Mouse (Mus musculus): ENCODE data around the gene Ethe1.
"Not testable (repeated sequence)": the region's sequence is repeated elsewhere in the genome, so short reads cannot be mapped to it uniquely, and the experiment has no call there.

Ethe1 gene

GRCm38 (mm10) chr7:24611709-24612108, 24.4 kb downstream of the Ethe1 start:
- no peak for DNase-seq (ENCODE audit: low read depth, low spot score)

DNA sequence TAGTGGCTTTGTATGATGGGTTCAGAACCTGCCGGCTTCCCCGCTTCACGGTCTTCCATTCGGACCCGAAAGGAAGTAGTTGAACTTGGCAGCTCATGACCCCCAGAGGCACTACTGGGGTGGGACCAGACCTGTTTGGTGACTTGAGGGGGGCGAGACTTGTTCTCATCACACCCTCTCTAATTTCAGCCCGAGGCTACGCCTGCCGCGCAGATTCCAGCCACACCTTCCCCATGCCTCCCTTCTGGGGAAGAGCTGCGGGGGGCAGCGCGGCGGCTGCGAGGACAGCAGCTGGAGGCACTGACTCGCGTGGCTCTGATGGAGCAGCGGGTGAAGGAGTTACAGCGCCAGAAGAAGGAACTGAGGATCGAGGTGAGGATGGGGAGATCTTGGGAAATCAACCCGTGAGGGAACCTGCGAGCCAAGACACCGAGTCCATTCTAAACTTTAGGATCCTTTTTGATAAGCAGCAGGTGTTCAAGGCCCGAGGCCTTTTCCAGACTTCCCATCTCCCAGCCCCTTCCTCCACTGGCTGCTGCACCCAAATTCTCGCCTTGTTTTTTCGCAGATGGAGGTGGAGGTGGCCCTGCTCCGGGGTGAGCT, 25.1 kb downstream of the Ethe1 start:
- DNase-seq (ENCODE audit: low read depth, low spot score), result no peak

DNA sequence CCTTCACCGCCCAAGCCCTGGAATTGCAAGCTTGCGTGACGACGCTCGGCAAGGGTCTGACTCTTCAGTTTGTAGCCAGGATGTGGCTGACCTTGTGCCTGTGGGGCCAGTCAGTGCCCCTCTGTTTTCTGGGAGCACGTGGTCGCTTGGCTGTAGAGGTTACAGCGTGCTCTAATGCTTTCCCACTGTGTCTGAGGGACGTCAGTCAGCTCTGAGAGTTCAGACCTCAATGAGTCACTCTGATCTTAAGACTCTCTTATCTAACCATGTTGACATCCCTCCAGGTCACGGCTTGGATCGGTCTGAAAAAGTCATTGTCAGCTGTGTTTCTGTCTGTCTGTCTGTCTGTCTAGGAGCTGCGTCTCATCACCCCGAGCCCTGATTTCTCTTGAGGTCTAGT, 27.5 kb downstream of the Ethe1 start:
- no peak for DNase-seq (ENCODE audit: low read depth, low spot score)

- DNase-seq (ENCODE audit: low read depth, low spot score), result no peak
These were observed 30.4 kb downstream of the Ethe1 start for GRCm38 (mm10) chr7:24617763-24618162.

GRCm38 (mm10) chr7:24618374-24618773, 31.0 kb downstream of the Ethe1 start:
- not testable (repeated sequence) for DNase-seq (ENCODE audit: low read depth, low spot score)

- no peak for DNase-seq (ENCODE audit: low read depth, low spot score)
These were observed 32.5 kb downstream of the Ethe1 start for GRCm38 (mm10) chr7:24619671-24620397.

DNA sequence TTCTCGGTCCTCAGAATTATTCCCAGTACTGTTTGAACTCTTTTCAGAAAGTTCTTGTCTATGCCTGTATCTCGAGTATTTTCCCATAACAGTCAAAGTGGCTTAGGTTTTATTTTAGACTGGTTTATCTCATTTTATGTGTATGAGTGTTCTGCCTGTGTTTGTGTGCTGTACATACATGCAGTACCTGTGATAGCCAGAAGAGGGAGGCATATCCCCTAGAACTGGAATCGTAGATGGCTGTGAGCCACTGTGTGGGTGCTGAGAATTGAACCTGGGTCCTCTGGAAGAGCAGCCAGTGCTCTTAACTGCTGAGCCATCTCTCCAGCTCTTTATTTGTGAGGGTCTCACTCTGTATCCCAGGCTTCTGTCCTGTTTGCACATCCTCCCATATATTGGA, 33.9 kb downstream of the Ethe1 start:
- no peak for DNase-seq (ENCODE audit: low read depth, low spot score)

DNA sequence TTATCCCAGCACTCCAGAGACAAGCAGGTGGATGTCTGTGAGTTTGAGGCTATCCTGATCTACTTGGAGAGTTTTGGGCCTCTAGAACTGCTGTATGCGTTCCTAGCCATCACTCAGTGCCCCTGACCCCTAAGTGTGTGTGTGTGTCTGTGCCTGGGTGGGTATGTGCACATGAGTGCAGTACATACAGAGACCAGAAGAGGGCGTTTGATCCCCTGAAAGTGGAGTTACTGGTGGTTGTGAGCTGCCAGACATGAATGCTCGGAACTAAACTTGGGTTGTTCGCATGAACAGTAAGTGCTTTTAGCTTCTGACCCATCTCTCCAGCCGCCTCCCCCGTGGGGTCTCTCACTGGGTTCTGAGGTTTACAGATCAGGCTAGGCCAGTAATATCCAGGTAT, 35.6 kb downstream of the Ethe1 start:
- DNase-seq (ENCODE audit: low read depth, low spot score), result no peak

DNA sequence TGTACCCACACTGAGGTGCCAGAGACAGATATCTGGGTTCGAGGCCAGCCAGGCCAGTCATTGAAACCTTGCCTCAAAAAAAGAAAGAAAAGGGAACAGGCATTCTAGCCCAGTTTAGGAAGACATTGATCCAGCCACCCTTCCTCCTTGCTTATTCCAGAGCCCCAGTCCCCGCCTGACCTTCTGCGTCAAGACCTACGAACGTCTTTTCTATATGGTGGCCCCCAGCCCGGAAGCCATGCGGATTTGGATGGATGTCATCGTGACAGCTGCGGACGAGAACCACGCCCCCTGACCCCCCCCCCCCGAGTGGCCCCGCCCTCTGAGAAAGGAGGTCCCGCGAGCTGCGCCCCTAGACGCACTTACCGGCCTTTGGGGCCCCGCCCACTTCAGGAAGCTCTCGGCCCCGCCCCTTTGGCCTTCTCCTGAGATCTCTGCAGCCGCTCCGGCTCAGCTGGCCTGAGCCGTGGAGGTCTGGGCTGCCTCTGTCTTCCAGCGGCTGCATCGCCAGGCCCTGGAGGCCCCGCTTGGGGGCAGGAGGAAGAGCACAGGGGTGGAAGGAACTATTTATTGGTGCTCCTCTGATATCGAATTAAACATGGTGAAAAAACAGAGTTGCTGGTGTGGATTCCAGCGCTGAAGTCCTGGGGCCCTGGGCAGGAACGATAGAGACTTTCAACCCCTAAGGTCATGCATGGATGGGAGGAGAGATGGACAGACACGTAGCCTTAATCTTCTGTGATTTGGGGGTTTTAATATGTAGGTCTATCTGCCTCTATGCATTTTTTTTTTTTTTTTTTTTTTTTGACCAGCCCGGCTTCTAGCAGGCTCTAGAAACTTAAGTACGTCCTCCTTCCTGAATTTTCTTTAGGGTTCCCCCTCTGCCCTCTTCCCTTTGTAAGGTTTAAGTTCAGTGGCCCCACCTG, 41.6 kb downstream of the Ethe1 start:
- DNase-seq (ENCODE audit: low read depth, low spot score), result peak; percentile 72

GRCm38 (mm10) chr7:24629672-24630071, 42.3 kb downstream of the Ethe1 start:
- DNase-seq (ENCODE audit: low read depth, low spot score), result no peak

DNA sequence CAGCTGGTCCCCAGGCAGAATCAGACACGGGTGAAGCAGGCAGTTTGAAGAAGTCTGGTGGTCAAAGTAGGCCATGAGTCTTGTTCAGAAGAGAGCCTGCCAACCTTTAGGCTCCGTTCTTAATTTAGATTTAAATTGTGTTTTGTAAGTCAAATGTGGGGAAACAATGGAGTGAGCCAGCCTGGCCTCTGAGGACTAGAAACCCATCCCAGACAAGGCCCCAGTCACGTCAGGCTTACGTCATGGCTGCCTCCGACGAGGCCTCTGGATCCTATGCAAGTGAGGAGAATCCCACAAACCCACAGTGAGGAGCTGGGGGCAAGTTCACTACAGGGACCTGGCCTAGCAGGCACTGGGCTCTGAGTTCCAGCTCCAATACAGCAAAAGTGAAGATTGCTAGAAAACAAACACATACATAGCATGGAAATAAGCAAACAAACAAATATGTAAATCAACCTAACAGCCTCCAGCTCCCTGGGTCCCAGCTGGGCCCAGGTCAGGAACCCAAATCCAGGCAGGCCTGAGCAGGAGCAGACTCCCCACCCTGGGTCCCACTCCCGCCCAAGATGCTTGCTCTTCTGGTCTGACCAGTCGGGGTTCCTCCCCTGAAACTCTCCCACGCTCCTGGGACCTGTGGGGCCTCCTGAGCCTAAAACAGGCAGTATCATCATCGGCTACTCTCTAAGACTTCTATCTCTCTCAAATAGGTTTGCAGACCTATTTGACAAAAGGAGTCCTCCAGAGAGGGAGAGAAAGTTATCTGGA, 43.0 kb downstream of the Ethe1 start:
- no peak for DNase-seq (ENCODE audit: low read depth, low spot score)

DNA sequence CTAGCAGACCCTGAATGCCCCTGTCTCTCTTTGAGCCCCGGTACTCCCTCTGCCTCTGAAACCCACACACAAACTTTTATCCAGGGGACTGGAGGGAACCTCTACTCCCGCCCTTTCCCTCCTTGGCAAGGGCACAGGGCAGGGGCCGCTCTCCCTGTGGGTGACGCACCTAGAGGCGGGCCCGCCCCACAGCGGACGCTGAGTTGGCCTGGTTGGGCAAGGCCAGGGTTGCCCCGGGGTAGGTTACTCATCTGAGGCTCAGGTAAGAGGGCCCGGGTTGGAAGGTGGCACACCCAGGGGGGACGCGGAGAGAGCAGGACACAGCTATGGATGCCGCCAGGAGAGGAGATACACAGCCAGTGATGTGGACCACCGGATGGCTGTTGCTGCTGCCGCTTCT, 48.9 kb downstream of the Ethe1 start, which contains the start of gene Lypd3:
Lypd3 (plus strand) TSS at position 287 of the 400 bp plus-strand sequence.
- no peak for DNase-seq (ENCODE audit: low read depth, low spot score)

GRCm38 (mm10) chr7:24637046-24637445, 49.7 kb downstream of the Ethe1 start:
- DNase-seq (ENCODE audit: low read depth, low spot score), result no peak

DNA sequence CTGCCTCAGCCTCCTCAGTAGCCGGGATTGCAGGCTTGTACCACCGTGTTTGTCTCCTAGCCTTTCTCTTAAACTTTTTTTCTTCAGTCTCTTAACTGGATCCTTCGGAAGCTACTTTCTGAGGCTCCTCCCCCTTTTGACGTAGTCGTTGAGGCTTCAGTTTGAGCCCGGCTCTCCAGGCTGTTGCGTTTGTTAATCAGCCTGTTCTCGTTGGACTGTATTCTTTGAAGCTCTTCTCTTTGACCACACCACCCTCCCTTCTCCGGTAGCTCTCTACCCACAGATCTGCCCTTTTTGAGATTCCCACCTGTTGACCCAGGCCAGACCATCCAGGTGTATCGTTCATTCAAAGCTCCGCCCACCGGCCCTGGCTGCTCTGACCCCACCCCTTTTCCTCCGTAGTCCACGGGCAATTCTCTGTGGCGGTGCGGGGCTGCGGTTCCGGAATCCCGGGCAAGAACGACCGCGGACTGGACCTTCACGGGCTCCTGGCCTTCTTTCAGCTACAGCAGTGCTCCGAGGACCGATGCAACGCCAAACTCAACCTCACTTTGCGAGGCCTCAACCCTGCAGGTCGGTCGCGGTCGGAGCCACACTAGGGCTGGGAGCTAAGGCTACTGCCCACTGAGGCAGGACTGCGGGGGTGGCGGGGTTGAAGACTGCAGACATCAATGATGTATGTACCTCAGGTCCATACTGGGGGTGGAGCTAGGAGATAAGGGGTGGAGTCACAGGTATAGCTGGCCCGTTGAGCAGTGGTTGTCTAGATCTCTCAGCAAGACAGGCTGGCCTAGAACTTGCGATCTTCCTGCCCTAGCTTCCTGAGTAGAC, 50.9 kb downstream of the Ethe1 start:
- no peak for DNase-seq (ENCODE audit: low read depth, low spot score)

DNA sequence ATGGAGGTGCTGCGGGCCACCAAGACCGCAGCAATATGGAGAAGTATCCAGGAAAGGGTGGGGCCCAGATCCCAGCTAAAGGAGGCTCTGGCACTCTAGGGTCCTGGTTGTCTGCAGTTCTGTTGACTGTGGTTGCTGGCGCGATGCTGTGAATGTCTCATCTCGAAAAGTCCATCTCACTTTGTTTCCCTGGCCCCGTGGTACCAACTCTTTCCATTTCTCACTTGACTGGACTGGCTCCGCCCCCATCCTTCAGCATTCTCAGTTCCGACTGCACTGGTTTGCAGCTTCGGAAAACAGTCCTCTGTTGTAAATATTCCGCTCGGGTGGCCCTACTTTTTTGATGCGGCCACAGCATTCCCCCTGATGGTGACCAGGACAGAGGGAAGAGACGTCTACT, 53.1 kb downstream of the Ethe1 start:
- no peak for DNase-seq (ENCODE audit: low read depth, low spot score)

DNA sequence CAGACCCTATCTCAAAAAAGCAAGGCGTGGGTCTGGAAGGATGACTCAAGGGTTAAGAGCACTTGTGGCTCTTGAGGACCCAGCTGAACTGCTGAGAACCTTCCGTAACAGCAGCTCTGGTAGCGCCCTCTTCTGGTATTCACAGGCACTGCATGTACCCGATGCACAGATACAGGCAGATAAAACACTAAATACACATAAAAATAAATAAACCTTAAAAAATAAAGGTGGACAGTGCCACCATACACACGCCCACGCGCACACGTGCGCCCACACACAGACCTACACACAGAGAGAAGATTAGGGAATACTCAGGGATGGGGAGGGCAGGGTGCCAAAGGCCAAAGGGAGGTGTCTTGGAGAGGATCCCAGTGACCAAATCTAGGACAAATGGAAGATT, 55.1 kb downstream of the Ethe1 start:
- DNase-seq (ENCODE audit: low read depth, low spot score), result peak; percentile 16

DNA sequence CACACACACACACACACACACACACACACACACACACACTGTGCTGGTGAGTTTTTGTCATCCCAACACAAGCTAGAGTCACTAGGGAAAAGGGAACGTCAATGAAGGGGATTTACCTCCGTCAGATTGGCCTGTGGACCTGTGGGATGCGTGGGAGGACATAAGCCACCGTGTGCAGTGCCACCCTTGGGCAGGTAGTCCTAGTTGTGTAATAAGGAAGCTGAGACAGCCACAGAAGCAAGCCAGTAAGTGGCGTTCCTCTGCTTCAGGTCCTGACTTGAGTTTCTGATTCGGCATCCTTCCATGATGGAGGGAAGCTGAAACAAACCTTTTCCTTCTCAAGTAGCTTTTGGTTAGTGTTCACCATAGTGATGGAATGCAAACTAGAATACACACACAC, 57.1 kb downstream of the Ethe1 start:
- no peak for DNase-seq (ENCODE audit: low read depth, low spot score)

DNA sequence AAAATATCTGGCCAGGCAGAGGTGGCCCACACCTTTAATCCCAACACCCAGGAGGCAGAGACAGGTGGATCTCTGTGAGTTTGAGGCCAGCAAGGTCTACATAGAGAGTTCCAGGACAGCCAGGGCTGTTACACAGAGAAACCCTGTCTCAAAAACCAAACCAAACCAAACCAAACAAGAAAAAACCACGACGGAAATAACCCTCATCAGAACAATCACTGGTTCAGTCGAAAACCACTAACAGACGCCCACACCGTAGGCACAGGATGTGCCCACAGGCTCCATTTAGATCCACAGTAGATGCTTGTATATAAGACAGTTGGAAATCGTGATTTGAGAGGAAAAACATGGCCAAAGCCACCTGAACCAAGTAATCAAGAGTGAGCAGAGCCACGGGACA, 57.7 kb downstream of the Ethe1 start:
- DNase-seq (ENCODE audit: low read depth, low spot score), result no peak

DNA sequence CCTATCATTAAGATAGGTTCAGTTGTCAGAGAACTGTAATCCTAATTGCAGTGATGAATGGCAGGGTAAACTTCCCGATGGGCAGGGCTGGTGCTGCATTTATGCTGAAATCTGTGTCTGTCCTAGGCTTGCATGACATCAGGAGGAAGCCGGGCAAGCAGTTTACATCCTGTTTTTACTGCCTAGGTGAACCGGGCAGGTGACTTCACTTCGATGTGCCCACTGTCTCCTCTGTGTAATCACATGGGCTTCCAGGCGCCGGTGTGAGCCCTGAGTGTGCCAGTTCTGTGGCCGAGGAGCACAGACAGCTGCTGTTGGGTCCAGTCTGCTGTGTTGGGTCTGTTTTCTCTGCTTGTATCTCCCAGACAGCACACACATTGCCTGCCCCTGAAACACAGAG, 59.1 kb downstream of the Ethe1 start:
- no peak for DNase-seq (ENCODE audit: low read depth, low spot score)

DNA sequence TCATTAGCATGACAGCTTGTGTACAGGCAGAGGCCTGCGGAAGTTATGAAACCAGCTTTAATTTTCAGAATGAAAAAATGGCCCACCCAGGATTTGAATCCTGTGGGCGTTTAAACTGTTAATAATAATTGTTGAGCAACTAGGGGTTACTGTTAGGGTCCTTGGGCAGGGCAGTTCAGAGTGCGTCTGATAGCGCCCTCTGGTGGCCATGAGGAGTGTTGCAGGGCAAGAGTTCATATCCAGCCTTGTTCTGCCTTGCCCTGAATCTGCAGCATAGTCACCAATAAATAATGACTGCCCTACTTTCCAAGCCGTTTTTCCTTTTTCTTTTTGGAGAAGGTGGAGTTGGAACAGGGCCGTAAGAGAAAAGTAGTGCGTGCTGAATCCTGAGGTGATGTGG, 66.3 kb downstream of the Ethe1 start:
- DNase-seq (ENCODE audit: low read depth, low spot score), result peak; percentile 33

All from retina, postnatal 7 days (tissue).